Mouse (Mus musculus): Measurements from ENCODE around the gene Bsx.

GRCm38 (mm10) chr9:40839662-40840061 lies 34.3 kb upstream of the Bsx start:
- TF ChIP-seq CTCF (IDR thresholded peaks at IDR 0.05; ENCODE audit: borderline replicate concordance, insufficient read depth, low read depth, low read length) = no peak
- TF ChIP-seq POLR2A (IDR thresholded peaks at IDR 0.05; ENCODE audit: borderline replicate concordance, insufficient read depth, low read length) = no peak
